Mouse (Mus musculus) ES-Bruce4 (cell line): ENCODE data around the gene Pgam5. TPM values are rescaled to one million over a fixed set of nuclear protein-coding genes. Genes with fewer than 3 reads are reported as not detected.

Experiments used
- H3K27ac ChIP-seq: 2 replicates; pipeline ENCODE4 v1.5.1; 2012; ENCODE audit warnings: low read length, inconsistent platforms; ENCODE audit not compliant: insufficient read depth
- H3K27me3 ChIP-seq: 2 replicates; pipeline ENCODE4 v1.6.1; 2012; ENCODE audit warnings: mild to moderate bottlenecking, low read length, inconsistent platforms; ENCODE audit not compliant: control insufficient read depth, poor library complexity, insufficient read depth, severe bottlenecking
- H3K36me3 ChIP-seq: 2 replicates; pipeline ENCODE4 v1.6.1; 2012; ENCODE audit warnings: inconsistent platforms, mild to moderate bottlenecking, low read length, moderate library complexity; ENCODE audit not compliant: control insufficient read depth, poor library complexity, insufficient read depth, severe bottlenecking
- H3K4me1 ChIP-seq: one replicate; pipeline ENCODE4 v1.8.1; 2011; ENCODE audit warnings: low read length; ENCODE audit not compliant: control insufficient read depth, insufficient read depth
- H3K4me3 ChIP-seq: 2 replicates; pipeline ENCODE4 v1.5.1; 2011; ENCODE audit warnings: low read depth, mild to moderate bottlenecking, low read length
- H3K9ac ChIP-seq: 2 replicates; pipeline ENCODE4 v1.6.1; 2012; ENCODE audit warnings: low read depth, mild to moderate bottlenecking, inconsistent platforms; ENCODE audit not compliant: poor library complexity, severe bottlenecking
- H3K9me3 ChIP-seq: replicated peaks from 2 replicates; pipeline ENCODE4 v1.6.1; 2012; ENCODE audit warnings: mild to moderate bottlenecking, low read length, inconsistent platforms; ENCODE audit not compliant: control insufficient read depth, poor library complexity, insufficient read depth, severe bottlenecking
- CTCF ChIP-seq: IDR thresholded peaks from one replicate; pipeline ENCODE4 v1.8.1; 2011; ENCODE audit warnings: low read depth, low read length
- EP300 ChIP-seq: IDR thresholded peaks from 2 replicates; pipeline ENCODE4 v1.6.1; 2011; ENCODE audit warnings: low read depth, low read length; ENCODE audit not compliant: insufficient read depth
- POLR2A ChIP-seq: IDR thresholded peaks from one replicate; pipeline ENCODE4 v1.8.1; 2011; ENCODE audit warnings: low read length; ENCODE audit not compliant: insufficient read depth
- polyA plus RNA-seq: library from polyadenylated mRNA; stranded (reverse); fragments of >200 nt; gene quantifications from 2 replicates; pipeline ENCODE4 v1.2.4, GENCODE M21; 2011; ENCODE audit warnings: low read depth; ENCODE audit not compliant: missing spikeins, insufficient read depth, insufficient read length

Pgam5 gene
- polyA plus RNA-seq, 1 experiment = 66.7 TPM

DNA sequence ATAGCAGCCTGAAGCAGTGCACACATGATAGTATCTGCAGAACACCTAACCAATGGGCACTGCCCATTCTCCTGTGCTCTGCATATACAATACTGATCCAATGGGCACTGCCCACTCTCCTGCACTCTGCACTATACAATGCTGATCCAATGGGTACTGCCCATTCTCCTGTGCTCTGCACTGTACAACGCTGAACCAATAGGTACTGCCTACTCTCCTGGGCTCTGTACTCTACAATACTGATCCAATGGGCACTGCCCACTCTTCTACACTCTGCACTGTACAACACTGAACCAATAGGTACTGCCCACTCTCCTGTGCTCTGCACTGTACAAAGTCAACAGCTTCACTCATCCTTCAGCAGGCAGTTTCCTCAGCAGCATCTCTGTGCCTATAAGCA, 7.2 kb upstream of the Pgam5 start:
- TF ChIP-seq EP300 = no peak
- no peak for TF ChIP-seq CTCF
- no peak for TF ChIP-seq POLR2A
- Histone ChIP-seq H3K4me1 (no peaks in the 10 kb centered on the region), H3K9me3 (no peaks in the 10 kb centered on the region), H3K9ac (no peak overlapping the region), H3K4me3 (no peak overlapping the region), H3K27me3 (no peaks in the 10 kb centered on the region), H3K36me3 (0 out of 2 replicates have a peak, but pooled peaks cover 3% of the 10 kb centered on the region), H3K27ac (no peak overlapping the region)

- H3K9me3 ChIP-seq = no peaks in the 10 kb centered on the region
- TF ChIP-seq POLR2A (no peak), CTCF (no peak), EP300 (no peak)
- H3K27ac ChIP-seq = no peak overlapping the region
- no peak overlapping the region for H3K9ac ChIP-seq
- H3K36me3 ChIP-seq = 0 out of 2 replicates have a peak, but pooled peaks cover 3% of the 10 kb centered on the region
- no peaks in the 10 kb centered on the region for H3K27me3 ChIP-seq
- H3K4me3 ChIP-seq = no peak overlapping the region
- no peaks in the 10 kb centered on the region for H3K4me1 ChIP-seq
Observed at GRCm38 (mm10) chr5:110276391-110276790, 6.7 kb upstream of the Pgam5 start.

- H3K36me3 ChIP-seq = no peaks in the 10 kb centered on the region
- no peaks in the 10 kb centered on the region for H3K27me3 ChIP-seq
- H3K4me3 ChIP-seq = no peak overlapping the region
- no peaks in the 10 kb centered on the region for H3K4me1 ChIP-seq
- TF ChIP-seq POLR2A (no peak), CTCF (no peak), EP300 (no peak)
- H3K27ac ChIP-seq = no peak overlapping the region
- H3K9me3 ChIP-seq = no peaks in the 10 kb centered on the region
- no peak overlapping the region for H3K9ac ChIP-seq
Observed at GRCm38 (mm10) chr5:110274846-110275245, 5.1 kb upstream of the Pgam5 start.

DNA sequence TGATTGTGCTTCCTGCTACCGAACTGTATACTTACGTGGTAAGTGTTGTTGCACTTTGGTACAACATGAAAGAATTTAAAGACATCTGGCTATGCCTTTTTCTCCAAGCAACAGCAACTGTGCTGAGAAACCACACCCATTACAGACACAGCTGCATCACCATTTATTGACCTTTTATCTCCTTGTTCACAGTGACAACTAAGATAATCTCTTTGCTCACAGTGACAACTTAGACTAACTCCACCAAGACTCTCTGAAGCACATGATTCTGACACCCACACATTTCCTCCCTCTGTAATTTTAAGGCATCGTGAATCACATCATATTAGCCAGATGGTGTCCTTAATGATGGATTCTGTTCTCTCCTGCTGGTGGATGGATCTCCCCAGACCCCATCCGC, 4.4 kb upstream of the Pgam5 start:
- Histone ChIP-seq H3K27me3 (no peaks in the 10 kb centered on the region), H3K36me3 (no peaks in the 10 kb centered on the region), H3K4me3 (no peak overlapping the region), H3K4me1 (no peaks in the 10 kb centered on the region), H3K27ac (no peak overlapping the region), H3K9ac (no peak overlapping the region), H3K9me3 (no peaks in the 10 kb centered on the region)
- TF ChIP-seq CTCF = no peak
- TF ChIP-seq EP300 = no peak
- no peak for TF ChIP-seq POLR2A

- Histone ChIP-seq H3K9me3 (no peaks in the 10 kb centered on the region), H3K9ac (no peak overlapping the region), H3K36me3 (peaks cover 22% of the 10 kb centered on the region), H3K4me1 (no peaks in the 10 kb centered on the region), H3K4me3 (no peak overlapping the region), H3K27ac (no peak overlapping the region), H3K27me3 (no peaks in the 10 kb centered on the region)
- TF ChIP-seq CTCF (no peak), EP300 (no peak), POLR2A (no peak)
Observed at GRCm38 (mm10) chr5:110270242-110270641, 529 bp upstream of the Pgam5 start.

DNA sequence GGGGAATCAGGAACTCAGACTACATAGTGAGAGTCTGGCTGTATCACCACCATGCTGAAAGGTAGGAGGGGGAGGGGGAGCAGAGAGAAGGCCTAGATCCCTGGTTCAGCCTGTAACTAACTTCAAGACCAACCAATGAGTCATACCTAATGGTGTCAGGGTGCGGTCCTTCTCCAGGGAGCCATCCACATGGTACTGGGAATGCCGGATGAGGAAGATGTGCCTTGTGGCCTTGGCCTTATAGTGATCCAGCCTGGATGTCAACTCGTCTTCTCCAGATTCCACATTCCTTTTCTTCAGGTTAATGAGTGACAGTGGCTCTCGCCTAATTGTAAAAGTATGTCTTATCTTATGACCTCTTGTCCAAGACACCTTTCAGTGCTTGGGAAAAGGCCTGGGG, 2.8 kb downstream of the Pgam5 start:
- Histone ChIP-seq H3K27ac (no peak overlapping the region), H3K4me3 (no peak overlapping the region), H3K9ac (no peak overlapping the region), H3K4me1 (no peaks in the 10 kb centered on the region), H3K27me3 (no peaks in the 10 kb centered on the region), H3K9me3 (no peaks in the 10 kb centered on the region), H3K36me3 (peaks cover 33% of the 10 kb centered on the region)
- TF ChIP-seq CTCF = no peak
- TF ChIP-seq POLR2A = no peak
- no peak for TF ChIP-seq EP300
